Mouse (Mus musculus) forebrain, embryonic 14.5 days (tissue): ENCODE data around the gene Efl1. TPM values are rescaled to one million over a fixed set of nuclear protein-coding genes. Genes with fewer than 3 reads are reported as not detected.

Experiments used
- ATAC-seq: fragments of 200-750 bp; cut with Nextera tagmentation; 2 replicates; pipeline ENCODE4 v1.8.0; 2017; ENCODE audit warnings: mild to moderate bottlenecking, moderate library complexity
- DNase-seq: peaks from one replicate; pipeline ENCODE4 v3.0.0-alpha.2; 2015; ENCODE audit warnings: low spot score
- H3K27ac ChIP-seq: fragments of 300-500 bp; sonication (generic); 2 replicates; pipeline ENCODE4 v1.5.1; 2014; ENCODE audit warnings: low read depth, mild to moderate bottlenecking, control low read depth, low read length, moderate library complexity
- H3K27me3 ChIP-seq: fragments of 300-500 bp; sonication (generic); replicated peaks from 2 replicates; pipeline ENCODE4 v1.6.1; 2014; ENCODE audit warnings: low read length, control low read depth, mixed read lengths; ENCODE audit not compliant: control insufficient read depth, insufficient read depth
- H3K36me3 ChIP-seq: fragments of 300-500 bp; sonication (generic); 2 replicates; pipeline ENCODE4 v1.6.1; 2014; ENCODE audit warnings: low read length, control low read depth; ENCODE audit not compliant: control insufficient read depth, insufficient read depth
- H3K4me1 ChIP-seq: fragments of 300-500 bp; sonication (generic); 2 replicates; pipeline ENCODE4 v1.6.1; 2014; ENCODE audit warnings: antibody characterized with exemption, low read length, control low read depth; ENCODE audit not compliant: control insufficient read depth, insufficient read depth
- H3K4me2 ChIP-seq: fragments of 300-500 bp; sonication (generic); 2 replicates; pipeline ENCODE4 v1.6.1; 2014; ENCODE audit warnings: mild to moderate bottlenecking, control low read depth, low read length
- H3K4me3 ChIP-seq: fragments of 300-500 bp; sonication (generic); 2 replicates; pipeline ENCODE4 v1.5.1; 2014; ENCODE audit warnings: low read depth, low read length, control low read depth
- H3K9ac ChIP-seq: fragments of 300-500 bp; sonication (generic); 2 replicates; pipeline ENCODE4 v1.6.1; 2014; ENCODE audit warnings: mild to moderate bottlenecking, low read length, control low read depth, moderate library complexity
- H3K9me3 ChIP-seq: fragments of 300-500 bp; sonication (generic); replicated peaks from 2 replicates; pipeline ENCODE4 v1.6.1; 2016; ENCODE audit warnings: low read length, control low read depth, mixed read lengths; ENCODE audit not compliant: control insufficient read depth
- WGBS: fragments of 180-500 bp; shearing (Covaris S2); extraction: QIAGEN DNeasy Blood & Tissue Kit; methylation state at CpG from one replicate; pipeline ENCODE4 v1.1.7; 2014; 5-methylcytosine and 5-hydroxymethylcytosine counted together
- polyA plus RNA-seq: library from polyadenylated mRNA; unstranded; fragments of >200 nt; fragmentation: Nextera tagmentation; extraction: Ambion mirVana; gene quantifications from 2 replicates; pipeline ENCODE4 v1.2.1, GENCODE M21; 2014

Efl1 gene
- polyA plus RNA-seq, 1 experiment from 2014 or later, result 20.4 TPM

DNA sequence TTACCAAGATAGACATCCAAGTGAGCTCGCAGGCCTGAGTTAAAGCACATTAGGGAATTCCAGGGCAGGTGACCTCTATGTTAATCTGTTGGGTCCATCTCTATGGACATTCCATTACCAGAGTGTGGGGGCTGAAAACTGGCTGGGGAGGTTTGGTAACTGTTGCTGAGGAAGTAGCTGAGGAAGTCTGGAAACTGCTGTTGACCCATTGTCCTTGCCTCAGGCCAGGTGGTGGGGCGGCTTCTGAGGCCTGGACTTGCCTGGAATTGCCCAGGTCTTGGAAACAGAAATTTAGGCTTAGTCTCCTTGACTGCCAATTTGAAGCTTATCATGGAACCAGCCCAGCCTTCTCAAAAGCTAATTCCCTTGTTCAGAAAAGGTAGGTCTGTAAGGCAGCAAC, 134.7 kb downstream of the Efl1 start:
- Histone ChIP-seq H3K9ac (no peak overlapping the region), H3K27ac (no peak overlapping the region), H3K4me2 (no peak overlapping the region), H3K27me3 (no peaks in the 10 kb centered on the region), H3K36me3 (no peaks in the 10 kb centered on the region), H3K9me3 (no peaks in the 10 kb centered on the region), H3K4me3 (no peak overlapping the region), H3K4me1 (no peaks in the 10 kb centered on the region; the same call in 1 of the 2 replicates)
- 95% methylated on average over 2 of the region's 2 CpGs for WGBS
- ATAC-seq (no peak), DNase-seq (no peak)

GRCm38 (mm10) chr7:82783693-82784092, 135.3 kb downstream of the Efl1 start:
- 73% methylated on average over 4 of the region's 6 CpGs for WGBS
- DNase-seq (no peak), ATAC-seq (no peak)
- H3K9ac ChIP-seq, result no peak overlapping the region
- H3K27ac ChIP-seq, result no peak overlapping the region
- no peaks in the 10 kb centered on the region for H3K36me3 ChIP-seq
- H3K4me1 ChIP-seq, result no peaks in the 10 kb centered on the region; the same call in 1 of the 2 replicates
- no peak overlapping the region for H3K4me3 ChIP-seq
- no peaks in the 10 kb centered on the region for H3K27me3 ChIP-seq
- H3K4me2 ChIP-seq, result no peak overlapping the region
- no peaks in the 10 kb centered on the region for H3K9me3 ChIP-seq

- H3K36me3 ChIP-seq, result no peaks in the 10 kb centered on the region
- DNase-seq (no peak), ATAC-seq (no peak)
- H3K27ac ChIP-seq, result no peak overlapping the region
- no peak overlapping the region for H3K4me3 ChIP-seq
- WGBS, result 35% methylated on average over 6 of the region's 6 CpGs
- H3K9me3 ChIP-seq, result no peaks in the 10 kb centered on the region
- H3K27me3 ChIP-seq, result no peaks in the 10 kb centered on the region
- H3K4me1 ChIP-seq, result no peaks in the 10 kb centered on the region; the same call in 1 of the 2 replicates
- H3K4me2 ChIP-seq, result no peak overlapping the region
- H3K9ac ChIP-seq, result no peak overlapping the region
Observed at GRCm38 (mm10) chr7:82785335-82785934, 137.0 kb downstream of the Efl1 start.

- no peak overlapping the region for H3K9ac ChIP-seq
- 56% methylated on average over 2 of the region's 2 CpGs for WGBS
- no peaks in the 10 kb centered on the region for H3K9me3 ChIP-seq
- H3K4me1 ChIP-seq, result no peaks in the 10 kb centered on the region; the same call in 1 of the 2 replicates
- H3K27me3 ChIP-seq, result no peaks in the 10 kb centered on the region
- ATAC-seq (peak; percentile 55), DNase-seq (peak; percentile 46)
- H3K27ac ChIP-seq, result no peak overlapping the region
- H3K4me2 ChIP-seq, result no peak overlapping the region
- no peaks in the 10 kb centered on the region for H3K36me3 ChIP-seq
- no peak overlapping the region for H3K4me3 ChIP-seq
Observed at GRCm38 (mm10) chr7:82785970-82786647, 137.7 kb downstream of the Efl1 start.

GRCm38 (mm10) chr7:82792644-82793043, 144.2 kb downstream of the Efl1 start:
- Histone ChIP-seq H3K36me3 (no peaks in the 10 kb centered on the region), H3K27ac (no peak overlapping the region), H3K27me3 (no peaks in the 10 kb centered on the region), H3K4me3 (no peak overlapping the region), H3K9ac (no peak overlapping the region), H3K4me1 (no peaks in the 10 kb centered on the region), H3K9me3 (no peaks in the 10 kb centered on the region), H3K4me2 (no peak overlapping the region)
- 68% methylated on average over 2 of the region's 2 CpGs for WGBS
- ATAC-seq (no peak), DNase-seq (no peak)

GRCm38 (mm10) chr7:82793111-82793510, 144.7 kb downstream of the Efl1 start:
- H3K27ac ChIP-seq, result no peak overlapping the region
- H3K4me3 ChIP-seq, result no peak overlapping the region
- H3K36me3 ChIP-seq, result no peaks in the 10 kb centered on the region
- 95% methylated on average over 1 of the region's 1 CpGs for WGBS
- H3K9ac ChIP-seq, result no peak overlapping the region
- DNase-seq, result no peak
- H3K4me2 ChIP-seq, result no peak overlapping the region
- no peak for ATAC-seq
- no peaks in the 10 kb centered on the region for H3K27me3 ChIP-seq
- no peaks in the 10 kb centered on the region for H3K4me1 ChIP-seq
- no peaks in the 10 kb centered on the region for H3K9me3 ChIP-seq

- Histone ChIP-seq H3K36me3 (no peaks in the 10 kb centered on the region), H3K27ac (no peak overlapping the region), H3K4me2 (no peak overlapping the region), H3K9ac (no peak overlapping the region), H3K4me3 (no peak overlapping the region), H3K4me1 (no peaks in the 10 kb centered on the region), H3K9me3 (no peaks in the 10 kb centered on the region), H3K27me3 (no peaks in the 10 kb centered on the region)
- ATAC-seq (no peak), DNase-seq (no peak)
- WGBS, result 63% methylated on average over 1 of the region's 1 CpGs
Observed at GRCm38 (mm10) chr7:82794542-82794941, 146.1 kb downstream of the Efl1 start.

- no peak overlapping the region for H3K4me2 ChIP-seq
- H3K9me3 ChIP-seq, result no peaks in the 10 kb centered on the region
- DNase-seq, result no peak
- no peaks in the 10 kb centered on the region for H3K4me1 ChIP-seq
- 81% methylated on average over 4 of the region's 4 CpGs for WGBS
- no peaks in the 10 kb centered on the region for H3K36me3 ChIP-seq
- H3K27me3 ChIP-seq, result no peaks in the 10 kb centered on the region
- no peak overlapping the region for H3K27ac ChIP-seq
- H3K9ac ChIP-seq, result no peak overlapping the region
- no peak for ATAC-seq
- no peak overlapping the region for H3K4me3 ChIP-seq
Observed at GRCm38 (mm10) chr7:82802206-82802605, 153.8 kb downstream of the Efl1 start.

DNA sequence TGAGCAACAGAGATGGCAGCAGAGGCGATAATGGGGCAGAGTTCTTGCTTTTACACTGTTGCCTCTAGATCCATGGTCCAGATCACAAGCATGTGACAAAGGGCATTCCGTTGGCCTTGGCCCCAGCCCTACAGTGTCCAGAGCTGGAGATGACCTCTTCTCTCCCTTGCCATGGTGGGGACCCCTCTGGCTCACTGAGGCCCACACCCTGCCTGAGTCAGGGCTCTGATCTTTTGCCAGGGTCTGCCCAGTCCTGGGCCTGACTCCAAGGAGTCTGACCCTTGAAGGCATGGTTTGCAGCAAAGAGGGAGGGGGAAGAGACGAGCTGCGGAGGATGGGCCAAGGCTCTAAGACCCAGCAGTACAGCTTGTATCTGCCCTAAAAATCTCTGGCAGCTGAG, 159.8 kb downstream of the Efl1 start:
- Histone ChIP-seq H3K9me3 (no peaks in the 10 kb centered on the region), H3K4me2 (no peak overlapping the region), H3K9ac (no peak overlapping the region), H3K27me3 (no peaks in the 10 kb centered on the region), H3K27ac (no peak overlapping the region), H3K4me3 (no peak overlapping the region), H3K36me3 (no peaks in the 10 kb centered on the region), H3K4me1 (no peaks in the 10 kb centered on the region; the same call in 1 of the 2 replicates)
- ATAC-seq (no peak), DNase-seq (no peak)
- 90% methylated on average over 4 of the region's 4 CpGs for WGBS
